Mouse (Mus musculus) embryonic facial prominence, embryonic 11.5 days (tissue): ENCODE measurements at regions not wholly inside any gene's neighbourhood (a gene's known extent, or its start where the extent isn't known, plus 50 kb on each side); places are given as distances from the start of the nearest gene placed in this dataset.

Source experiments
- ATAC-seq: fragments of 200-750 bp; cut with Nextera tagmentation; replicated peaks from 2 replicates; pipeline ENCODE4 v1.8.0; 2017; ENCODE audit warnings: low read depth; ENCODE audit not compliant: insufficient number of reproducible peaks, low FRiP score, low TSS enrichment
- DNase-seq: peaks from one replicate; pipeline ENCODE4 v3.0.0-alpha.2; 2015; ENCODE audit warnings: low spot score
- H3K27ac ChIP-seq: fragments of 300-500 bp; sonication (generic); replicated peaks from 2 replicates; pipeline ENCODE4 v1.5.1; 2014; ENCODE audit warnings: mild to moderate bottlenecking, low read depth, low read length, control low read depth
- H3K27me3 ChIP-seq: fragments of 300-500 bp; sonication (generic); 2 replicates; pipeline ENCODE4 v1.6.1; 2014; ENCODE audit warnings: mild to moderate bottlenecking, low read length, moderate library complexity, mixed read lengths; ENCODE audit not compliant: control insufficient read depth, insufficient read depth
- H3K36me3 ChIP-seq: fragments of 300-500 bp; sonication (generic); replicated peaks from 2 replicates; pipeline ENCODE4 v1.6.1; 2014; ENCODE audit warnings: low read depth, mild to moderate bottlenecking, low read length, moderate library complexity, mixed read lengths; ENCODE audit not compliant: control insufficient read depth, insufficient read depth
- H3K4me1 ChIP-seq: fragments of 300-500 bp; sonication (generic); 2 replicates; pipeline ENCODE4 v1.6.1; 2014; ENCODE audit warnings: low read length, mixed read lengths; ENCODE audit not compliant: control insufficient read depth, insufficient read depth
- H3K4me2 ChIP-seq: fragments of 300-500 bp; sonication (generic); 2 replicates; pipeline ENCODE4 v1.6.1; 2014; ENCODE audit warnings: low read depth, mild to moderate bottlenecking, control low read depth, low read length, moderate library complexity
- H3K4me3 ChIP-seq: fragments of 300-500 bp; sonication (generic); 2 replicates; pipeline ENCODE4 v1.5.1; 2014; ENCODE audit warnings: low read depth, low read length, control low read depth
- H3K9ac ChIP-seq: fragments of 300-500 bp; sonication (generic); replicated peaks from 2 replicates; pipeline ENCODE4 v1.6.1; 2014; ENCODE audit warnings: mild to moderate bottlenecking, control low read depth, low read length
- H3K9me3 ChIP-seq: fragments of 300-500 bp; sonication (generic); replicated peaks from 2 replicates; pipeline ENCODE4 v1.6.1; 2016; ENCODE audit warnings: mild to moderate bottlenecking, low read length, inconsistent platforms, mixed read lengths; ENCODE audit not compliant: control insufficient read depth
- WGBS: fragments of 180-500 bp; shearing (Covaris S2); extraction: QIAGEN DNeasy Blood & Tissue Kit; methylation state at CpG from one replicate; pipeline ENCODE4 v1.1.7; 2014; 5-methylcytosine and 5-hydroxymethylcytosine counted together

DNA sequence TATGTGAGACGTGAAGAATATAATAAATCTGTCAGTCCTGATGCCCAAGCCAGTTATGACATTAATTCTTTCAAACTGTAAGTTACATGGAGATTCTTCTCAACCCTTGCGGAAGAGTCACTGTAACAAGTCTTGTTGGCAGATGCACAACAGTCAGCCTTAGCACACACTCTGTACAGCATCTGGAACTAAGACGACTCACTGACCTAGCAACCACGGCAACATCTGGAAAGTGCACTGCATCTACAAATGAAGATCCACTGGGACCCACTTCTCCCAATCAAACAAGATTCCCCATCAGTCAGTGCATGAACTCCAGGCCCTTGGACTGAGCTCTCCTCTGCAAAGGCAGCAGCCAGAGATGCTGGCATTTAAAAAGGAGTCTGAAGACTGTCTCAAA, 620.2 kb downstream of the Basp1 start:
- H3K4me2 ChIP-seq: no peak overlapping the region
- DNase-seq (peak; percentile 6), ATAC-seq (0 out of 2 replicates have a peak, but pooled peaks have one; percentile 34)
- no peak overlapping the region for H3K9ac ChIP-seq
- no peak overlapping the region for H3K4me3 ChIP-seq
- H3K9me3 ChIP-seq: no peaks in the 10 kb centered on the region
- H3K36me3 ChIP-seq: no peaks in the 10 kb centered on the region
- H3K27me3 ChIP-seq: no peaks in the 10 kb centered on the region
- 68% methylated on average over 4 of the region's 4 CpGs for WGBS
- H3K27ac ChIP-seq: no peak overlapping the region
- no peaks in the 10 kb centered on the region; the same call in 1 of the 2 replicates for H3K4me1 ChIP-seq

DNA sequence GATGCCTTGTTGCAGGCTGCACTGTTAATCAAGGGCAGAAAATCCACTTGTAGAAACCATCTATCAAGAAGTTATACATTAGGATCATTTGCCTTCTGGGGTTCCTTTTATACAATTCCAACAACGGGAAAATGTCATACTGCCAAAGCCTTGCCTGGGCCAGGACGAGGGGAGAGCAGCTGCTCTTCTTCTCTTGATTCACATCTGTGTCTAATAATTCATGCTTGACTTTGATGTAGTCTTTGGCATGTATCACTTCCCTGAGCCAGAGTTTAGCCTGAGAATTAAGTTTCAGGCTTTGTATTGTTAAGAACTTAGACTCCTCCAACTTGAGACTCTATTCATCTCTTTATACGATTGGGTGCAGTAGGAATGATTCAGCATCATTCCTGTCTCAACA, 627.2 kb downstream of the Basp1 start:
- no peaks in the 10 kb centered on the region for H3K27me3 ChIP-seq
- H3K36me3 ChIP-seq: no peaks in the 10 kb centered on the region
- H3K4me1 ChIP-seq: no peaks in the 10 kb centered on the region
- no peak for ATAC-seq
- 32% methylated on average over 3 of the region's 3 CpGs for WGBS
- no peak overlapping the region for H3K4me3 ChIP-seq
- no peak overlapping the region for H3K27ac ChIP-seq
- no peak overlapping the region for H3K4me2 ChIP-seq
- H3K9me3 ChIP-seq: no peaks in the 10 kb centered on the region
- peak; percentile 44 for DNase-seq
- H3K9ac ChIP-seq: no peak overlapping the region

- Histone ChIP-seq H3K4me1 (no peaks in the 10 kb centered on the region), H3K4me2 (no peak overlapping the region), H3K9ac (no peak overlapping the region), H3K36me3 (no peaks in the 10 kb centered on the region), H3K27ac (no peak overlapping the region), H3K27me3 (no peaks in the 10 kb centered on the region), H3K4me3 (no peak overlapping the region), H3K9me3 (no peaks in the 10 kb centered on the region)
- DNase-seq (no peak), ATAC-seq (no peak)
- 85% methylated on average over 1 of the region's 1 CpGs for WGBS
Observed at GRCm38 (mm10) chr15:24778234-24778633, 635.3 kb downstream of the Basp1 start.

- H3K9me3 ChIP-seq: no peaks in the 10 kb centered on the region
- no peaks in the 10 kb centered on the region for H3K27me3 ChIP-seq
- no peaks in the 10 kb centered on the region for H3K36me3 ChIP-seq
- no peaks in the 10 kb centered on the region for H3K4me1 ChIP-seq
- H3K4me2 ChIP-seq: no peak overlapping the region
- 63% methylated on average over 2 of the region's 2 CpGs for WGBS
- H3K9ac ChIP-seq: no peak overlapping the region
- DNase-seq: no peak
- H3K4me3 ChIP-seq: no peak overlapping the region
- no peak for ATAC-seq
- H3K27ac ChIP-seq: no peak overlapping the region
Observed at GRCm38 (mm10) chr15:24751480-24752157, 661.9 kb downstream of the Basp1 start.

DNA sequence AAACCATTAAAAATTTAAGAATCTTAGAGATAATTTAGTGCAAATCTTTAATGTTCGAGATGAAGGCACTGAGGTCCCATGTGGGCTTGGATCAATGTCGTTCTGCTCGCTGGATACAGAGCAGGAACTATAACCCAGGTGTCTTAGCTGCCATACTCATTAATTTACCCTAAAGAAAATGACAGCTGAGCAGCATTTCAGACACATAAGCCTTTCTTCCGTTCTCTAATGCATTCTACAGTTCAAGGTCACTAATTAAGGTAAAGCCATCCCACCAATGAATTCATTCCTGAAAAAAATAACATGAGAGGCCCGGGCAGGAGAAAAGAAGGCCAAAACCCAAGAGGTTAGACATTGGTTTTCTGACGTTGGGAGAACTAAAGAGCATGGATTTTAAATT, 670.3 kb downstream of the Basp1 start:
- Histone ChIP-seq H3K9ac (no peak overlapping the region), H3K36me3 (no peaks in the 10 kb centered on the region), H3K4me2 (no peak overlapping the region), H3K9me3 (no peaks in the 10 kb centered on the region), H3K4me3 (no peak overlapping the region), H3K27me3 (no peaks in the 10 kb centered on the region), H3K4me1 (no peaks in the 10 kb centered on the region), H3K27ac (no peak overlapping the region)
- DNase-seq (no peak), ATAC-seq (no peak)
- WGBS: 49% methylated on average over 6 of the region's 6 CpGs

DNA sequence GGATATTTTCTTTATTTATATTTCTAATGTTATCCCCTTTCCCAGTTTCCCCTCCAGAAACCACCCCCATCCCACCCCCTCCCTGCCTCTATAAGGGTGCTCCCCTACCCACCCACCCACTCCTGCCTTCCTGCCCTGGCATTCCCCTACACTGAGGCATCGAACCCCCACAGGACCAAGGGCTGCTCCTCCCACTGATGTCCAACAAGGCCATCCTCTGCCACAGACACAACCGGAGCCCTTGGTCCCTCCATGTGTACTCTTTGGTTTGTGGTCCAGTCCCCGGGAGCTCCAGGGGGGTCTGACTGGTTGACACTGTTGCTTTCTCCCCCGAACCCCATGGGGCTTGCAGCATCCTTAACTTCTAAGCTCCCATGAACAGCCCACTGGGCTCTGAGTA, 688.4 kb downstream of the Basp1 start:
- ATAC-seq (no peak), DNase-seq (no peak)
- Histone ChIP-seq H3K36me3 (no peaks in the 10 kb centered on the region), H3K4me1 (no peaks in the 10 kb centered on the region), H3K9ac (no peak overlapping the region), H3K9me3 (no peaks in the 10 kb centered on the region), H3K4me3 (no peak overlapping the region), H3K27me3 (no peaks in the 10 kb centered on the region), H3K4me2 (no peak overlapping the region), H3K27ac (no peak overlapping the region)
- WGBS: 90% methylated on average over 4 of the region's 4 CpGs

GRCm38 (mm10) chr15:24724664-24725063, 688.9 kb downstream of the Basp1 start:
- H3K27me3 ChIP-seq: no peaks in the 10 kb centered on the region
- no peaks in the 10 kb centered on the region for H3K36me3 ChIP-seq
- peak; percentile 49 for DNase-seq
- H3K4me2 ChIP-seq: no peak overlapping the region
- no peaks in the 10 kb centered on the region for H3K4me1 ChIP-seq
- 47% methylated on average over 4 of the region's 4 CpGs for WGBS
- H3K9ac ChIP-seq: no peak overlapping the region
- ATAC-seq: peak; percentile 48; the same call in 1 of the 2 replicates
- no peak overlapping the region for H3K27ac ChIP-seq
- H3K9me3 ChIP-seq: no peaks in the 10 kb centered on the region
- H3K4me3 ChIP-seq: no peak overlapping the region

DNA sequence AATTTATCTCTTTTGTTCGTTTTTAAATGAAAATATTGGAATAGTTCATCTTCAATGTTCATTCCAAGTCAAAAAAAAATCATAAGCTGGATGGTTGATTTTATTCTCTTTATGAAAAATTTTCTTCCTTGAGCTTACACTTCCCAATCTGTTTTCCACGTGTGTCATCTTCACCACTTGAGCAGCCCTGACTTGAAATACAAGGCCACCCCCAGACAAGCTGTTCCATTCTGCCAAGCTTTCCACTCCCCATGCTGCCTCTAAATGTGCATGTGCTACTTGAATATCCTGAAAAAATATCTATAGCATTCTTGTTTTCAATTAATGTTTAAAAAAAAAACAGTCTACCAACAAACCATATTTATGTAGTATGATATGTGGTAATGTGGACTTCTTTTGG, 693.2 kb downstream of the Basp1 start:
- no peaks in the 10 kb centered on the region for H3K27me3 ChIP-seq
- DNase-seq: no peak
- H3K9me3 ChIP-seq: no peaks in the 10 kb centered on the region
- no peaks in the 10 kb centered on the region for H3K4me1 ChIP-seq
- H3K9ac ChIP-seq: no peak overlapping the region
- no peak overlapping the region for H3K4me3 ChIP-seq
- no peak overlapping the region for H3K27ac ChIP-seq
- H3K4me2 ChIP-seq: no peak overlapping the region
- 62% methylated on average over 2 of the region's 2 CpGs for WGBS
- ATAC-seq: no peak
- H3K36me3 ChIP-seq: no peaks in the 10 kb centered on the region
